Mouse (Mus musculus) hindbrain, embryonic 14.5 days (tissue): Measurements from ENCODE around the gene Zfp979. TPM values are rescaled to one million over a fixed set of nuclear protein-coding genes. Genes with fewer than 3 reads are reported as not detected.
"Not testable (repeated sequence)": the region's sequence is repeated elsewhere in the genome, so short reads cannot be mapped to it uniquely, and the experiment has no call there.

Experiments
- ATAC-seq: fragments of 200-750 bp; cut with Nextera tagmentation; 2 replicates; pipeline ENCODE4 v1.8.0; 2017; ENCODE audit warnings: moderate number of reproducible peaks, mild to moderate bottlenecking, moderate TSS enrichment, moderate library complexity; ENCODE audit not compliant: low FRiP score
- DNase-seq: peaks from one replicate; pipeline ENCODE4 v3.0.0-alpha.2; 2015; ENCODE audit warnings: low spot score
- H3K27ac ChIP-seq: fragments of 300-500 bp; sonication (generic); 2 replicates; pipeline ENCODE4 v1.5.1; 2014; ENCODE audit warnings: mild to moderate bottlenecking, moderate library complexity
- H3K27me3 ChIP-seq: fragments of 300-500 bp; sonication (generic); 2 replicates; pipeline ENCODE4 v1.6.1; 2014; ENCODE audit warnings: mild to moderate bottlenecking, low read length, mixed read lengths; ENCODE audit not compliant: control insufficient read depth, insufficient read depth
- H3K36me3 ChIP-seq: fragments of 300-500 bp; sonication (generic); replicated peaks from 2 replicates; pipeline ENCODE4 v1.6.1; 2014; ENCODE audit not compliant: control insufficient read depth, insufficient read depth
- H3K4me1 ChIP-seq: fragments of 300-500 bp; sonication (generic); replicated peaks from 2 replicates; pipeline ENCODE4 v1.6.1; 2014; ENCODE audit warnings: antibody characterized with exemption, low read length, mixed read lengths; ENCODE audit not compliant: control insufficient read depth, insufficient read depth
- H3K4me2 ChIP-seq: fragments of 300-500 bp; sonication (generic); replicated peaks from 2 replicates; pipeline ENCODE4 v1.6.1; 2014; ENCODE audit warnings: mild to moderate bottlenecking, moderate library complexity
- H3K4me3 ChIP-seq: fragments of 300-500 bp; sonication (generic); replicated peaks from 2 replicates; pipeline ENCODE4 v1.5.1; 2014; ENCODE audit warnings: mild to moderate bottlenecking, low read length
- H3K9ac ChIP-seq: fragments of 300-500 bp; sonication (generic); 2 replicates; pipeline ENCODE4 v1.6.1; 2014
- H3K9me3 ChIP-seq: fragments of 300-500 bp; sonication (generic); 2 replicates; pipeline ENCODE4 v1.6.1; 2016; ENCODE audit warnings: low read length; ENCODE audit not compliant: control insufficient read depth
- WGBS: fragments of 180-500 bp; shearing (Covaris S2); extraction: QIAGEN DNeasy Blood & Tissue Kit; methylation state at CpG from one replicate; pipeline ENCODE4 v1.1.7; 2014; 5-methylcytosine and 5-hydroxymethylcytosine counted together
- polyA plus RNA-seq: library from polyadenylated mRNA; unstranded; fragments of >200 nt; fragmentation: Nextera tagmentation; extraction: Ambion mirVana; gene quantifications from 2 replicates; pipeline ENCODE4 v1.2.1, GENCODE M21; 2014

Zfp979 gene
- 2.9 and 3.8 TPM in 2 replicates for polyA plus RNA-seq

DNA sequence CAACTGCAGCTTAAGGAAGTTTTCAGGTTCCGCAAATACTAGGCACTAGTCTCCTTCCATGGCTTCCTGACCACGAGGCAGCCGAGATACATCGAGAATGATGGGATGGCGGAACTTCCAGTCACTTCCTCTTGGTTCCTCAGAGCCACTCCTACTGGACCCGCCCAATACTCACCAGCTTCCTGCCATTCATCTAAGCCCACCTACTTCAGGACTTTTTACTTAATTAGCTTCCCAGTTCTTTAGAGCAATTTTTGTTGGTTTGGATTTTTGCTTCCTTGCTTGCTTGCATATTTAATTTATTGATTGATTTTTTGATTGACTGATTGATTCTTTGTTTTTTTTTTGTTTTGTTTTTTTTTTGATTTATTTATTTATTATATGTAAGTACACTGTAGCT, at the start of gene Zfp979:
TSS of gene Zfp979 (minus strand) at position 101 of the 400 bp plus-strand sequence.
- H3K4me3 ChIP-seq, DNase-seq, ATAC-seq, H3K36me3 ChIP-seq, H3K4me2 ChIP-seq, H3K27ac ChIP-seq, H3K9me3 ChIP-seq, H3K9ac ChIP-seq, H3K4me1 ChIP-seq, H3K27me3 ChIP-seq: not testable (repeated sequence)
- WGBS, result no CpG with 5 or more reads among the region's 6 CpGs

DNA sequence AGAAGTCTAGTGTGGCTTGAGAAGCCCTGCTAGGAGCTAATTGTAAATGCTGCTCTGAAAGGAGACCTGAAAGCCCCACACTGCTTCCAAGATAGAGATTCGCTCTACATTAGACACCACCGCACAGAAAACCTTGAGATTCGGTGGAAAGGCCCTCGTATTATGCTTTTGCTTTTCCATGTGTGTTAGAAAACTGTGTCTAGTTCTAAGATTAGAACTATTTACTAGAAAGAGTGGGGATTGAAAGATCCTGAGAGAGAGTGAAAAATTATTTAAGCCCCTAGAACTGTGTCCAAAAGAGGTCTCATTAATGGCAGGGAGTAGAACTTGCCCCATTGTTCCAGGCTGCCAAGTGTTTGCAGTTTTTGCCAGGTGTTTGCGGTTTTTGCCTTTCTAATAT, 12.9 kb upstream of the Zfp979 start:
- H3K27ac ChIP-seq, DNase-seq, H3K4me1 ChIP-seq, H3K4me3 ChIP-seq, H3K36me3 ChIP-seq, H3K9ac ChIP-seq, H3K9me3 ChIP-seq, ATAC-seq, H3K27me3 ChIP-seq, H3K4me2 ChIP-seq: not testable (repeated sequence)
- 86% methylated on average over 4 of the region's 5 CpGs for WGBS

DNA sequence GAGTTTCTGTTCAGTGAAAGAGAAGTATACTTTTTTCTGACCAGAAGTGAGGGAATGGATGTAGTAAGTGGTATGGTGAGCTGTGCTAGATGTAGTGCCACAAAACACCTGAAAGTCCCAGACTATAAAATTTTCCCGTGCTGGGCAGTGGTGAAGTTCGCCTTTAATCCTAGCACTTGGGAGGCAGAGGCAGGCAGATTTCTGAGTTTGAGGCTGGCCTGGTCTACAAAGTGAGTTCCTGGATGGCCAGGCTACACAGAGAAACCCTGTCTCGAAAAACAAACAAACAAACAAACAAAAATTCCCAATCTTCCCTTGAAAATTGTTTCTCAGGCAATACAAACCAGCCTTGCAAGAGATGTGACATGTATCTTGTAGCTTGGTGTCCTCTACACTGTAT, 5.1 kb upstream of the Zfp979 start:
- WGBS, result no CpG with 5 or more reads among the region's 3 CpGs
- H3K4me2 ChIP-seq, H3K27me3 ChIP-seq, H3K4me1 ChIP-seq, H3K36me3 ChIP-seq, ATAC-seq, H3K9me3 ChIP-seq, DNase-seq, H3K4me3 ChIP-seq, H3K9ac ChIP-seq, H3K27ac ChIP-seq: not testable (repeated sequence)

DNA sequence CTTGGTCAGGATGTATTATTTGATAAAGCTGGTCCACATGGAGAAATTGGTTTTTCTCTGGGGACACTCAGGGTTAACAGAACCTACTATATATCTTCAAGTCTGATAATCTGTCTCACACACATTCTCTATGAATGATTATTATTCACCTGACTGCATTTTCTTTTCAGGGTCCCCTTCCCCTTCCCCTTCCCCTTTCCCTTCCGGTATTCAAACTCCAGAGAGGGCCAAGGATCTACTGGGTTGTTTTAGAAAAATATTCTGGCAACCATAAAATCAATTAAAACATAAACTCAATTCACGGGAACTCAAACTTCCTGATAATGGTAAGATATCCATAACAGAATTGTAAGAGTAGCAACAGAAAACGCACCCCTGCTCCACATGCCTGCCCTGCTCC, 381 bp downstream of the Zfp979 start:
- not testable (repeated sequence) for H3K4me3 ChIP-seq, H3K27ac ChIP-seq, H3K9me3 ChIP-seq, H3K27me3 ChIP-seq, H3K36me3 ChIP-seq, H3K4me1 ChIP-seq, H3K4me2 ChIP-seq, ATAC-seq, DNase-seq, H3K9ac ChIP-seq
- 47% methylated on average over 2 of the region's 3 CpGs for WGBS

DNA sequence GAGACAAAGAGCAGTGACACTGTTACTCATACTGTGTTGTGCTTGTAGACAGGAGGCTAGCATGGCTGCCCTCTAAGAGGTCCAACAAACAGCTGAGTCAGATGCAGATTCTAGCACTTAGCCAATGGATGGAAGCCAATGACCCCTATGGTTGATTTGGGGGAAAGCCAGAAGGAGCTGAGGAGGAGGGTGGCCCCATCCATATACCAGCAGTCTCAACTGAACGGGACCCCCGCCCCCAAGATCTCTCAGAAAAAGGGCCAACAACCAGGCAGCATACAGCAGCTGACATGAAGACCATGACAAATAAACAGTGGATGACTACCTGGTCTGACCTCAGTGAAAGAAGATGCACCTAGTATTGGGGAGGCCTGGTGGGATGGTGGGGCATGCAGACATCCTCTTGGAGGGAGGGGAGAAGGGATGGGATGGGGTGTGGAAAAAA, 8.5 kb downstream of the Zfp979 start:
- H3K9ac ChIP-seq, H3K4me3 ChIP-seq, H3K4me1 ChIP-seq, H3K4me2 ChIP-seq, H3K27ac ChIP-seq, H3K27me3 ChIP-seq, H3K9me3 ChIP-seq, H3K36me3 ChIP-seq, DNase-seq: not testable (repeated sequence)
- ATAC-seq, result peak; percentile 82
- WGBS, result no CpG with 5 or more reads among the region's 2 CpGs

DNA sequence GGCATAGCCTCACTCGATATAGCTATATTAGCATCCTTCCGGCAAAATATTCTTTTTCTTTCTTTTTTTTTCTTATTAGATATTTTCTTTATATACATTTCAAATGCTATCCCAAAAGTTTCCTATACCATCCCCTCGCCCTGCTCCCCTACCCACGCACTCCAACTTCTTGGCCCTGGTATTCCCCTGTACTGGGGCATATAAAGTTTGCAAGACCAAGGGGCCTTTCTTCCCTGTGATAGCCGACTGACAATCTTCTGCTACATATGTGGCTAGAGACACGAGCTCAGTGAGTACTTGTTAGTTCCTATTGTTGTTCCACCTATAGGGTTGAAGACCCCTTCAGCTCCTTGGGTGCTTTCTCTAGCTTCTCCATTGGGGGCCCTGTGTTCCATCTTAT, 35.8 kb downstream of the Zfp979 start:
- not testable (repeated sequence) for H3K27me3 ChIP-seq, H3K36me3 ChIP-seq, H3K4me3 ChIP-seq, DNase-seq, H3K4me2 ChIP-seq, H3K9ac ChIP-seq, H3K27ac ChIP-seq, ATAC-seq, H3K4me1 ChIP-seq
- H3K9me3 ChIP-seq, result peaks cover 13% of the 10 kb centered on the region; the same call in 1 of the 2 replicates
- 88% methylated on average over 6 of the region's 6 CpGs for WGBS

DNA sequence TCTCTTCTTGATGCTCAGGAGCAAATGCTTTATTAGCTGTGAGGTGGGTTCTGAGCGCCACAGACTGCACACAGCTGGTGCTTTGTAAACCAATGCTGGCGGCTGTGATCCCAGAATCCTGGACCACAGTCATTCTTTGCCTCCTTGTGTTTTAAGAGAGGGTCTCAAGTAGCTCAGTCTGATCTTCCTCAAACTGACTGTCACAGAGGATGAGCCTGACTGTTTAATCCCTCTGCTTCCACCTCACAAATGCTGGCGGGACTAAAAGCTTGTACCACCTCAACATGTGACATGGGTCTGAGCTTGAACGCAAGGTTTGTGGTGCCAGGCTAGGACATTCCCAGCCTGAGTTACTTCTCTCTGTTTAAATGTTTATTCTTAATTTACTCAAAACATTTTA, 36.8 kb downstream of the Zfp979 start:
- ATAC-seq (no peak), DNase-seq (no peak)
- no peak overlapping the region for H3K4me2 ChIP-seq
- H3K36me3 ChIP-seq, result no peaks in the 10 kb centered on the region
- no peak overlapping the region for H3K4me3 ChIP-seq
- no peaks in the 10 kb centered on the region for H3K27me3 ChIP-seq
- H3K9me3 ChIP-seq, result peaks cover 16% of the 10 kb centered on the region; the same call in 1 of the 2 replicates
- H3K27ac ChIP-seq, result no peak overlapping the region
- no peaks in the 10 kb centered on the region for H3K4me1 ChIP-seq
- 81% methylated on average over 4 of the region's 4 CpGs for WGBS
- H3K9ac ChIP-seq, result no peak overlapping the region

DNA sequence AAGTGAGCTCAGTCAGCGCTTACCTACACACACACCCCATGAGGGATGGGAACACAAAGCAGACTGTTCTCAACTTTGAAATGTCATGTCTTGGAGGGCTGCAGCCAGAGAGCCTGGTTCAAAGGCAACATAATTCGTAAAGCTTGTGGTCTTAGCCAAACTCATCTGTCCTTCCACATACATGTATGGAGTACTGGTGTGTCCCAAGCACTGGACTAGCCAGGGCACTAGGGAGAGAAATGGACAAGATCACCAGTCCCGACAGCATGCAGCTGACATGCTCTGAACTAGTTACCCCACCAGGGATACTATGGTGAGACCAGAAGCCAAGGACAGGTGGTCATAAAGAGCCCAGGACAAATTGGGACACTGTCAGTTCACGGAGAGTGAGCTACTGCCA, 38.5 kb downstream of the Zfp979 start:
- Histone ChIP-seq H3K27me3 (no peaks in the 10 kb centered on the region), H3K36me3 (no peaks in the 10 kb centered on the region), H3K27ac (no peak overlapping the region), H3K9me3 (peaks cover 32% of the 10 kb centered on the region; the same call in 1 of the 2 replicates), H3K4me2 (no peak overlapping the region), H3K4me3 (no peak overlapping the region), H3K9ac (no peak overlapping the region), H3K4me1 (no peaks in the 10 kb centered on the region)
- 84% methylated on average over 4 of the region's 4 CpGs for WGBS
- DNase-seq, result no peak
- ATAC-seq, result no peak

DNA sequence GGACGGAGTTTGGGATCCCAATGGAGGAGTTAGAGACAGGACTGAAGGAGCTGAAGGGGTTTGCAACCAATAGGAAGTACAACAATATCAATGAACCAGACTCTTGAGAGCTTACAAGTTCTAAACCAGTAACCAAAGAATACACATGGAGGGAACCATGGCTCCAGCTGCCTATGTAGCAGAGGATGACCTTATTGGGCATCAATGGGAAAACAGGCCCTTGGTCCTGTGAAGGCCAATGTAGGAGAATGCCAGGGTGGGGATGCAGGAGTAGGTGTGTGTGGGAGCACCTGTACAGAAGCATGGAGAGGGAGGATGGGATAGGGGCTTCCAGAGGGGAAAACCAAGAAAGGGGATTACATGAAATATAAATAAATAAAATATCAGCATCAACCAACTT, 40.4 kb downstream of the Zfp979 start:
- no peak overlapping the region for H3K4me2 ChIP-seq
- peaks cover 35% of the 10 kb centered on the region; the same call in 1 of the 2 replicates for H3K9me3 ChIP-seq
- H3K27ac ChIP-seq, result no peak overlapping the region
- H3K4me1 ChIP-seq, result no peaks in the 10 kb centered on the region
- no peak for DNase-seq
- no peak overlapping the region for H3K9ac ChIP-seq
- H3K4me3 ChIP-seq, result no peak overlapping the region
- WGBS, result 44% methylated on average over 1 of the region's 1 CpGs
- no peaks in the 10 kb centered on the region for H3K36me3 ChIP-seq
- ATAC-seq, result no peak
- no peaks in the 10 kb centered on the region for H3K27me3 ChIP-seq

DNA sequence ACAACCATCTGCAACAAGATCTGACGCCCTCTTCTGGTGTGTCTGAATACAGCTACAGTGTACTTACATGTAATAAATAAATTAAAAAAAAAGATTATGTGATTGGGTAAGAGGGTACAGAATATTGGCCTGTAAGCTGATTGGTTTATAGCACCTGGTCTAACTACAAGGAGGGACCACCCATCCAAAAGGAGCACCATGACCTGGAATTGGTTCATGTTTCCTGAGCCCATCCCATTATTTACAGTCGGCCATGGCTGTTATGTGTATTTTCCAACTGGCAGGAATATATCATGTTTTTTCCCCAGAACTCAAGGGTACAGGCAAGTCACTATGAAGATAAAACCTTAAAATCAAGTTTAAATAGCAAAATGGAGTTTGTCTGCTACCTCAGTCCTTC, 43.5 kb downstream of the Zfp979 start:
- no peak for DNase-seq
- 64% methylated on average over 2 of the region's 2 CpGs for WGBS

More for the DNA sequence above, 43.5 kb downstream of the Zfp979 start:
- peaks cover 40% of the 10 kb centered on the region for H3K9me3 ChIP-seq
- H3K4me1 ChIP-seq, result no peaks in the 10 kb centered on the region
- H3K4me2 ChIP-seq, result no peak overlapping the region
- no peaks in the 10 kb centered on the region for H3K36me3 ChIP-seq
- no peak overlapping the region for H3K27ac ChIP-seq
- no peak overlapping the region for H3K4me3 ChIP-seq
- ATAC-seq, result no peak
- H3K27me3 ChIP-seq, result no peaks in the 10 kb centered on the region
- H3K9ac ChIP-seq, result no peak overlapping the region
